Mouse (Mus musculus): Measurements from ENCODE around the gene Etnk1. TPM values are rescaled to one million over a fixed set of nuclear protein-coding genes. Genes with fewer than 3 reads are reported as not detected.
"Not testable (repeated sequence)": the region's sequence is repeated elsewhere in the genome, so short reads cannot be mapped to it uniquely, and the experiment has no call there.

Etnk1 gene
- 10 to 100 TPM; 26.9 to 28.9 TPM for total RNA-seq (2021)
- long read RNA-seq, experiment 1, full-length matches to known transcripts: 8 of 18 reads
- long read RNA-seq, experiment 1, partial matches to known transcripts: 1 of 18 reads
- long read RNA-seq, experiment 1, other reads (novel, unspliced or antisense): 9 of 18 reads
- long read RNA-seq, experiment 2, full-length matches to known transcripts: 7 of 12 reads
- long read RNA-seq, experiment 2, partial matches to known transcripts: 0 of 12 reads
- long read RNA-seq, experiment 2, other reads (novel, unspliced or antisense): 5 of 12 reads

GRCm38 (mm10) chr6:143166452-143167357, at the start of gene Etnk1:
Gene Etnk1, plus strand, starts transcription at chr6:143167221.
- intact Hi-C loops (cut with DNase I): loop anchor here (1.0 kb wide), 1 partner anchor 66 kb away; the partner anchor contains the start of gene C2cd5
- DNase-seq: peak; percentile 97

DNA sequence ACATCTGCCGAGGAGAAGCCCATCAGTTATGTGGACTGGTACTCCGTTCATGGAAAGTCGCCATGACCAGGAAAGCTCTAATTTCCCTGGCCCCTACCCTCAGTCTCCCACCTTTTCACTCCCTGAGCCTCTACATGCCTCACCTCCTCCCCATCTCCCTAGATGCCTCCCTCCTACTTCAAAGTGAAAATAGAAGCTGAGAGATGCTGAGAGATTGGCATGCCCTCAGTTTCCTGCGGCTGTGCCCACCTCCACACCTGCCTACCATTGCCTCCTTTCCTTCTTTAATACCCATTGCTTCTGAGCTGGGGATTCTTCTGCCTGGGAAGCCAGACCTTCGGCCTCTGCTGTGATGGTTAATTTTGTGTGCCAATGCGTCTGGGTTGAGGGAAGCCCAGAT, 47.7 kb upstream of the Etnk1 start:
- no peak for DNase-seq
- intact Hi-C loops (cut with DNase I): no loop called here

GRCm38 (mm10) chr6:143125721-143126120, 41.3 kb upstream of the Etnk1 start:
- intact Hi-C loops (cut with DNase I): no loop called here
- DNase-seq: no peak

DNA sequence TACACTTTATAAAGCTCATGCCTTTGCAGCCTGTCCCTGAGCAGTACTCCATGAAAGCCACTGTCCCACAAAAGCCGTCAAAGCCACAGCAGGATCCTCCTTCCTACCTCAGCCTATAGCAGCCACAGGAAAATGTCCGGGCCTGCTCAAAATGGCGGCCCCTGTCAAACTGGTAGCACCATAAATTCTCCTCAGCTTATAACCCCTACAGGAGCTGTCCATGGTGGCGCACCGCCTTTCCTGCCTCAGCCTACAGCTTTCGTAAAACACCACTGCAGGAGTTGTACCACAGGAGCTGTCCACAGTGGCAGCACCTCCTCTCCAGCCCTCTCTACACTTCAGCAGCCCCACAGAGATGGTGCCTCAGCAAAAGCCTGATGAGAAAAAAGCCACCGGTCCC, 37.6 kb upstream of the Etnk1 start:
- intact Hi-C loops (cut with DNase I): no loop called here
- no peak for DNase-seq

GRCm38 (mm10) chr6:143129952-143130351, 37.1 kb upstream of the Etnk1 start:
- intact Hi-C loops (cut with DNase I): no loop called here
- DNase-seq: no peak

DNA sequence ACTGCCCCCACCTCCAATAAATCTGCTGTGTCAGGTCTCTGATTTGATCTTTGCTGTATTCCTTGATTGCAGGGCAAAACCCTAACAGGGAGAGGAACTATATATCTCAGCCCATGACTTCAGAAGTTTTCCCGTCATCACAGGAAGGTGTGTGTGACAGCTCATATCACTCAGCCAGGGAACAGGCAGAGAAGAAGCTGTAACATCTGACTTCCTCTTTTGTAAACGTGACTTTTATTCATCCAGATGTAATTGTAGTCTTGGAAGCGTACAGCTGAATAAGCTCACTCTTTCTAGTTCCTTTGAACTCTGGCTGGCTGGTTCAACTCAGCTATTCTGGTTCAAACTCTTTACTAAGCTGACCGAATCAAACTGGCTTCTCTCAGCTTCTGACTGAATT, 36.6 kb upstream of the Etnk1 start:
- no peak for DNase-seq
- intact Hi-C loops (cut with DNase I): no loop called here

GRCm38 (mm10) chr6:143131895-143132652, 34.9 kb upstream of the Etnk1 start:
- intact Hi-C loops (cut with DNase I): no loop called here
- no peak for DNase-seq

- no peak for DNase-seq
- intact Hi-C loops (cut with DNase I): no loop called here
These were observed 33.9 kb upstream of the Etnk1 start for GRCm38 (mm10) chr6:143133150-143133549.

- intact Hi-C loops (cut with DNase I): no loop called here
- DNase-seq: no peak
These were observed 31.9 kb upstream of the Etnk1 start for GRCm38 (mm10) chr6:143135097-143135496.

GRCm38 (mm10) chr6:143136688-143137087, 30.3 kb upstream of the Etnk1 start:
- intact Hi-C loops (cut with DNase I): no loop called here
- DNase-seq: no peak

- intact Hi-C loops (cut with DNase I): no loop called here
- DNase-seq: no peak
These were observed 29.7 kb upstream of the Etnk1 start for GRCm38 (mm10) chr6:143137341-143137740.

DNA sequence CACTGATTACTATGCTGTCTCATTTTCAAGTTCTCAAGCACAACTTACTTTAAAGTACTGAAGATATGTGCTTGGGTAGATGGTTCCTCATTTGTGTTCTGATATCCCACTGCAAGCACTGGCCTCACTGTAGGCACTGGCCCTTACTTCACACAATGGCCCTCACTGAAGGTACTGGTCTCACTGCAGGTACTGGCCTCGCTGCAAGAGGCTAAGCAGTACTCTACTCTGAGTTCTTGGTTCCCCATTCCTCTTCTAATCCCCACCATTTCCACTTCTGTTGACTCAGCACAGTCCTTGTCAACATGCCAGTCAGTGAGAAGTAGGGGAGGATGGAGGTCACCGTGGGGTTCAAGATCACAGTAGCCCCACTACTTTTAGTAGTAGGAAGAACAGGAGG, 27.6 kb upstream of the Etnk1 start:
- intact Hi-C loops (cut with DNase I): no loop called here
- DNase-seq: no peak

GRCm38 (mm10) chr6:143140884-143141283, 26.1 kb upstream of the Etnk1 start:
- DNase-seq: no peak
- intact Hi-C loops (cut with DNase I): no loop called here

DNA sequence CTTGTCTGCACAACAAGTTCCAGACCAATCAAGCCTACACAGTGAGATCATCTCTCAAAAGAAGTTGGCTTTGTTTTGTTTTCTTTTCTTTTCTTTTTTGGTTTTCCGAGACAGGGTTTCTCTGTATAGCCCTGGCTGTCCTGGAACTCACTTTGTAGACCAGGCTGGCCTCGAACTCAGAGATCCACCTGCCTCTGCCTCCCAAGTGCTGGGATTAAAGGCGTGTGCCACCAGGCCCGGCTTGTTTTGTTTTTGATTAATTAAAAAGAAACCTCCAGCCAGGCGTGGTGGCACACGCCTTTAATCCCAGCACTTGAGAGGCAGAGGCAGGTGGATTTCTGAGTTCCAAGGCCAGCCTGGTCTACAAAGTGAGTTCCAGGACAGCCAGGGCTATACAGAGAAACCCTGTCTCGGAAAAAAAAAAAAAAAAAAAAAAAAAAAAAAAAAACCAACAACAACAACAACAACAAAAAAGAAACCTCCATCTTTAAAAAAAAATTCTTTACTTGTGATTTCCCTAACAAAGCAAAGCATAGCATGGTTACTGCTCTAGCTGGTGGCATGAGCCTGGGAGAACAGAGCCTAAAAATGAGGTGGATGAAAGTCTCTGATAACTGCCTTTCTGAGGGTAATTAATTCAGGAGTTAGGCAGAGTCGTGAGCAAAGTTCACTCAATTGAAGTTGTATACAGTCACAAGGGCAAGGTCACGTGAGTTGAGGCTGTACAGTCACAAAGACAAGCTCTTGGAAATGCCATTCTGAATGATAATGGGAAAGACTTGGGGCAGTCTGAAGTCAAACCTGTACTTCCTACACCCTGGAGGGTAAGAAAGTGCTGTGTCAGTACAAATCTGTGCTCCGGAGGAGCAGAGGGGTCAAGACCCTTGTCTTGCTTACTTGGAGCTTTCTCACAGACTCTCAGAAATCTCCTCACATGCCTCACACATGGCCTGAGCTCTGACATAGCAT, 25.1 kb upstream of the Etnk1 start:
- not testable (repeated sequence) for DNase-seq

GRCm38 (mm10) chr6:143142861-143143260, 24.2 kb upstream of the Etnk1 start:
- intact Hi-C loops (cut with DNase I): no loop called here
- DNase-seq: no peak

More for the DNA sequence above, 25.1 kb upstream of the Etnk1 start:
- intact Hi-C loops (cut with DNase I): not testable (repeated sequence)

DNA sequence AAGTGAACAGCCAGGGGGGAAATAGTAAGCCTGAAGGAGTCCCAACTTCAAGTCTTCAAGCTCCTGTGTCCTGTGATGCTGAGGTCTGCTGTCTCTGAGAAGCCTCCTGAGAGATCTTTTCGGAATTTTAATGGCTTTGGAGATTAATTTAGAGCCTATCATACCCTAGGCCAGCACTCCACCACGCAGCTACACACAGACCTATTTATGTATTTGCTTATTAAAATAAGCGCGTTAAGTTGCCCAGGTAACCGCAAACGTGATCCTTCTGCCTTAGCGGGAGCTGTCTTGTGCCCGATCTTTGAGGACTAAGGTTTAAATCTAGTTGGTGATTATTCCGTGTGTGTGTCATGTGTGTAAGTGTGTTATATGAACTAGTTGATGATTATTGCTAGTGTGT, 23.7 kb upstream of the Etnk1 start:
- intact Hi-C loops (cut with DNase I): no loop called here
- no peak for DNase-seq

GRCm38 (mm10) chr6:143143775-143144273, 23.2 kb upstream of the Etnk1 start:
- DNase-seq: no peak
- intact Hi-C loops (cut with DNase I): no loop called here

- intact Hi-C loops (cut with DNase I): no loop called here
- no peak for DNase-seq
These were observed 22.5 kb upstream of the Etnk1 start for GRCm38 (mm10) chr6:143144556-143144955.

- intact Hi-C loops (cut with DNase I): no loop called here
- DNase-seq: no peak
These were observed 22.0 kb upstream of the Etnk1 start for GRCm38 (mm10) chr6:143145051-143145450.

GRCm38 (mm10) chr6:143146756-143147155, 20.3 kb upstream of the Etnk1 start:
- DNase-seq: peak; percentile 15 to 26
- intact Hi-C loops (cut with DNase I): no loop called here

Data from heart, postnatal 14 days (tissue).